Mouse (Mus musculus) adrenal gland, postnatal 10 days (tissue): ENCODE measurements at regions not wholly inside any gene's neighbourhood (a gene's known extent, or its start where the extent isn't known, plus 50 kb on each side); places are given as distances from the start of the nearest gene placed in this dataset.

ENCODE experiments used
- DNase-seq: peaks from one replicate; pipeline ENCODE4 v3.0.0; 2021; ENCODE audit warnings: mixed read lengths

DNA sequence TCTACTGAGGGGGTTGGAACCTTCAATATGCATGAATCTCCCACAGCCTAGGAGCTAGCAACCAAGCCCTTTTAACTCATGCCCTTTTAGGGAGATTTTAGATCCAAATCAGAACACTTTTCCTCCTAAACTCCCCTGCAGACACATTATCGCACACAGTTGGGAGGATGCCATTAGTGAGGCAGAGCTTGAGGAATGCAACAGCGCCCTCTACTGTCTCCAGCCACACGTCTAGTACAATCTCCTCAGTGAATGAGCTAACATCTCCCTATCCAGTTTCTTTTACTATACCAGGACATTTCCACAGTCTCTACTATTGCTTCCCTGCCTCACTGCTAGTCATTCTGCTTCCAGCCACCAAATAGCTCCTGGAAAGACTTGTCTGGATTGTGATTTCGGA is 59.3 kb downstream of the 1700080O16Rik start:
- DNase-seq, result peak; percentile 74

DNA sequence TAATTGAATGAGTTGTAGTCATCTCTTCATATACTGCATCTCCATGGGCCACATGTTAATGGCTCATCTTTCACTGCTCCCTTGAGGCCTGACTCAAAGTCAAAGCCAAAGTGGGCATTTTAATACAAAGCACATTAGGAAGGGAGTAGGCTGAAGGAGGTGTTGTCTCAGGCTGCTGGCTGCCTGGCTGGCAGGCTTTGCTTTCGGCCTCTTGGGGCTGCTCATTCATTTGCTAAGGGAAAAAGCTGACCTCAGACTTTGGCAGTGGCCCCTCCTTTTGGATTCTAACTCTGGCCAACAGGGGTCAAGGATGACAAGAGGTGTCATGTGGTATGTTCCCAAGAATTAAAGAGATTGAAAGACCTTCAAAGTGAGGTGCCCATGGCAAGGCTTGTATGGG is 61.0 kb downstream of the 1700080O16Rik start:
- DNase-seq, result peak; percentile 38

DNA sequence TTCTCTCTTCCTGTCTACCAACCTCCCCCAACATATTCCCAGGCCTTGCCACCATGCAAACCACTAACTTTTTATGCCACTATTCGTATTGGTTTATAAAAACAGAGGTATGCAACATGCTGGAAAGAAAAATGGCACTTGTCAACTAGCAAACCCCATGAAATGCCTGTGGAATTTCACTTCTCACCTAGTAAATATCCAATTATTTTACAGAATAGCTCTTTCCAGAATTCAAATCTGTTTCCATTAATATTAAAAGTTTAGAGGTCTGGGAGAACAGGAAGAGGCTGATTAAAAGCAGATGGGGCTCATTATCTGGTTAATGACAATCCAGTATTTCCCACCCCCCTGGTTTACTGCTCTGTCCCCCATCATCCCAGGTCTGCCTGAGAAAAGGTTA is 62.0 kb downstream of the 1700080O16Rik start:
- DNase-seq, result no peak

DNA sequence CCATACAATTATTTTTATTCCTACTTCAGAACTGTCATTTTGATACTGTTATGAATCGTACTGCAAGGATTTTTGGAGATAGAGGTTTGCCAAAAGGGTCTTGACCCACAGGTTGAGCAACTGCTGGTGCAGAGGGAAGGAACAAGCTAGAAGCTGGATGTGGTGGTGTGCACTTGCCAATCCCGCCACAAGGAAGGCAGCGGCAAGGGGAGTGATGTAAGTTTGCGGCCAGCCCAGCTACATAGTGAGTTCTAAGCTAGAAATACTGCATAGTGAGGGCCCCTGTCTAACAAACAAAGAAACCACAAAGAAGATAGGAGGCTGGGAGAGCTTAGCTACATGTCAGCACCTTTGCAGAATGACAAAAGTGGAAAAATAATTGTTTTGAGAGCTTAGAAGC is 74.1 kb downstream of the 1700080O16Rik start:
- no peak for DNase-seq

DNA sequence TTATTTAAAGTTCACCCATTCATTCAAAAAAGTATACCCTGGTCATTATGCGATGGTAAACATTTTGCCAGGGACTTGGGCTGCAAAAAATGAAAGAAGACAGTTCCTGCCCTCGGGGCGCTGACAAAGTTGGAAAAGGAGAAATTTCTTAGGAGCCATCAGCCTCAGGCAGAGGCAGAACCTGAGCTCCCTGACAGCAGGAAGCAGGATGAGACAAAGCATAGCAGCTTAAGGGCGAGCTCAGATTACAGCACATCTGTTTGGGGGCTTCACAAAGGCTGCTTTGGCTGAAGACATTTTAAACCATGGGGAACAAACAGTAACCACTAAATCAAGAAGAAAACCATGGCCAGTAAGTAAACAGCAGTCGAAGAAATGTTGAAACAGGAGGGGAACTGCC is 75.5 kb downstream of the 1700080O16Rik start:
- no peak for DNase-seq

DNA sequence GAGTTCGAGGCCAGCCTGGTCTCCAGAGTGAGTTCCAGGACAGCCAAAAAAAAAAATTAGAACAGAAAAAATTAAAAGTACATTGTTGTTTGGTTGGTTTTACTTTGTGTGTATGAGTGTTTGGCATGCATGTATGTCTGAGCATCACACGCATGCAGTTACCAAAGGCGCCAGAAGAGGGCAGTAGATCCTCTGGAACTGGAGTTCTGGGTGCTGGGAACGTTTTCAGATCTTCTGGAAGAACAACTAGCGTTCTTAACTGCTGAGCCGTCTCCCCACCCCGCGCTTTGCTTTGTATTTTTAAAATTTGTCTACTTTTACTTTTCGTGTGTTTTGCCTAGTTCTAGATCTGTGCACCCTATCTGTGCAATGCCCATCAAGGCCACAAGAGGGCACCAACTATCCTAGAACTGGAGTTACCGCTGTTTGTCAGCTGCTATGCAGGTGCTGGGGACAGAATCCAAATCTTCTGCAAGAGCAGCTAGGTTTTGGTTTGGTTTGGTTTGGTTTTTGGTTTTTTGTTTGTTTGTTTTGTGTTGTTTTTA is 76.9 kb downstream of the 1700080O16Rik start:
- no peak for DNase-seq

DNA sequence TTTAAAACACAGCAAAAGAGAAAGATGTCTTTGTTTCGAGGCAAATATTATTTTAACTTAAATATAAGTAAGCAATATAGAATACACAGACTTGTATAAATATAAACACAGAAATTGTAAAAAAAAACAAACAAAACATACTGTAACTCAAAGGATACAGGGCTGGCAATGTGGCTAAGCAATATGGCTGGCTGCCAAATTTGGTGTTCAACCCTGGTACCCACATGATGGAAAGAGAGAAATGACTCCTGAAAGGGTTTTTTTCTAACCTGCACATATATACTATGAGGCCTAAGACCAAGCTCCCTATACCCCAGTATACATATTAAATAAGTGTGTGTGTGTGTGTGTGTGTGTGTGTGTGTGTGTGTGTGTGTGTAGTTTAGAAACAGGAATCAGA is 79.9 kb downstream of the 1700080O16Rik start:
- no peak for DNase-seq

DNA sequence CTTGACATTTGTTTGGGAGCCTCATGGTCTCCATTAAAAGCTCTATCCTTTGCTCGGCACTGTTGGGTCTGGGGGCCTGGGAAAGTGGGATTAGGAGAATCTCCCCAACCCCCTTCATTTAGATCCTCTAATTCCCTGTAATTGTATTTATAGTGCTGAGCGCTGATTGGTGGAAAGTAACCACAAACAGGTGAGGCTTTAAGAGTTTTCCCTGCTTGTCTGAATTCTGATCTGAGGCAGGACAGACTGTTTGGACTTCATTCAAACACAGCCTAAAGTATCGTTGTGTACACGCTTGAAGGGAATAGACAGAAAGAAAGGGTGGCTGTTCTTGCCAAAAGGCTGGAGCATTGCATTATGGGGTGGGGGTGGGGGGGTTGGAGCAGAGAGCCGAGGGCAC is 85.1 kb upstream of the Usp26 start:
- DNase-seq, result no peak
